Mouse (Mus musculus) intestine, postnatal 0 days (tissue): ENCODE results near the gene Hs6st3. TPM values are rescaled to one million over a fixed set of nuclear protein-coding genes. Genes with fewer than 3 reads are reported as not detected.

Experiments used
- ATAC-seq: fragments of 200-750 bp; cut with Nextera tagmentation; 2 replicates; pipeline ENCODE4 v1.8.0; 2017; ENCODE audit warnings: mild to moderate bottlenecking, moderate TSS enrichment, moderate library complexity
- H3K27ac ChIP-seq: fragments of 300-500 bp; sonication (generic); 2 replicates; pipeline ENCODE4 v1.5.1; 2014; ENCODE audit warnings: mild to moderate bottlenecking, low read depth, low read length, moderate library complexity
- H3K27me3 ChIP-seq: fragments of 300-500 bp; sonication (generic); replicated peaks from 2 replicates; pipeline ENCODE4 v1.6.1; 2014; ENCODE audit warnings: low read length, mixed read lengths; ENCODE audit not compliant: control insufficient read depth, insufficient read depth
- H3K36me3 ChIP-seq: fragments of 300-500 bp; sonication (generic); 2 replicates; pipeline ENCODE4 v1.6.1; 2014; ENCODE audit warnings: mild to moderate bottlenecking, moderate library complexity; ENCODE audit not compliant: control insufficient read depth, insufficient read depth
- H3K4me1 ChIP-seq: fragments of 300-500 bp; sonication (generic); replicated peaks from 2 replicates; pipeline ENCODE4 v1.6.1; 2014; ENCODE audit warnings: antibody characterized with exemption, low read length, mixed read lengths; ENCODE audit not compliant: control insufficient read depth, insufficient read depth
- H3K4me2 ChIP-seq: fragments of 300-500 bp; sonication (generic); replicated peaks from 2 replicates; pipeline ENCODE4 v1.6.1; 2014; ENCODE audit warnings: low read depth, mild to moderate bottlenecking, moderate library complexity
- H3K4me3 ChIP-seq: fragments of 300-500 bp; sonication (generic); 2 replicates; pipeline ENCODE4 v1.5.1; 2014; ENCODE audit warnings: low read depth, low read length
- H3K9ac ChIP-seq: fragments of 300-500 bp; sonication (generic); 2 replicates; pipeline ENCODE4 v1.6.1; 2014; ENCODE audit warnings: mild to moderate bottlenecking, low read depth, low read length
- H3K9me3 ChIP-seq: fragments of 300-500 bp; sonication (generic); 2 replicates; pipeline ENCODE4 v1.6.1; 2016; ENCODE audit warnings: mixed run types; ENCODE audit not compliant: control insufficient read depth
- CTCF ChIP-seq: sonication (generic); IDR thresholded peaks from 2 replicates; pipeline ENCODE4 v1.5.1; 2016; ENCODE audit warnings: low read depth, mild to moderate bottlenecking, control low read depth, antibody characterized with exemption, moderate library complexity
- WGBS: fragments of 180-500 bp; shearing (Covaris S2); extraction: QIAGEN DNeasy Blood & Tissue Kit; methylation state at CpG from one replicate; pipeline ENCODE4 v1.1.7; 2014; 5-methylcytosine and 5-hydroxymethylcytosine counted together
- polyA plus RNA-seq: library from polyadenylated mRNA; unstranded; fragments of >200 nt; fragmentation: Nextera tagmentation; extraction: Ambion mirVana; gene quantifications from 2 replicates; pipeline ENCODE4 v1.2.1, GENCODE M21; 2015

Hs6st3 gene
- polyA plus RNA-seq, 1 experiment from 2014 or later, result not detected

DNA sequence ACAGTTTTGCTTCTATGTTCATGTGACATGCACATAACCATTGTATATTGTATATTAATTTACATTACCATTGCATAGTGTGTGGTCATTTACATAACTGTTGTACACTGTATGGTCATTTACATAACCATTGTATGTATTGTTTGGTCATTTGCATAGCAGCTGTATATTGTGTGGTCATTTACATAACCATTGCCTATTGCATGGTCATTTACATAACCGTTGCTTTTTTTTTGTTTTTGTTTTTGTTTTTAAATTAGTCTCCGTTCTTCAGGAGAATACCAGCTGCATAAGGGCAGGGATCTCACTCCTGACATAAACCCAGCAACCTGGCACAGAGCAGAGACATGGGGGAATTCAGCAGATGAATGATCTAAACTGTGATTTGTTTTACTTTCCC, 95.5 kb downstream of the Hs6st3 start:
- no peak overlapping the region for H3K4me3 ChIP-seq
- H3K4me1 ChIP-seq, result no peaks in the 10 kb centered on the region
- no peaks in the 10 kb centered on the region for H3K27me3 ChIP-seq
- TF ChIP-seq CTCF, result no peak
- no peak overlapping the region for H3K27ac ChIP-seq
- WGBS, result 89% methylated on average over 2 of the region's 2 CpGs
- ATAC-seq, result no peak
- H3K9ac ChIP-seq, result no peak overlapping the region
- H3K4me2 ChIP-seq, result no peak overlapping the region
- no peaks in the 10 kb centered on the region for H3K36me3 ChIP-seq
- no peaks in the 10 kb centered on the region for H3K9me3 ChIP-seq

DNA sequence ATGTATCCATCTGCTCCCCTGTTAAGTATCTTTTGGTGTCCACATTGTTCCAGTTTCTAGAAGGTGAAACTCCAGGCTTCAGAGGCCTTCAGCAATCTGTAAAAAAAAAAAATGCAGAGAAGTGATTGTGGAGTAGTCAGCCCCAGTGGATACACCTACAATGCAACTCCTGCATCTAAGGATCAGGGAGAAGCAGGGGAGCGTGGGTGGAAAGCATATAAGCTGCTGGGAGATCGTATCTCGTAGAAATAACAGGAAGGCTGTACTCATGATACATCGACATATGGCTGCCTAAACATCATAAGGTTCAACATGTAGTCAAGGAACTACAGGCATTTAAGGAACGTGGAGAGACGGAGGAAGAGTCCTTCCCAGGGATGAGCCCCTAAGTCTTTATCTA, 109.0 kb downstream of the Hs6st3 start:
- Histone ChIP-seq H3K27me3 (no peaks in the 10 kb centered on the region), H3K27ac (no peak overlapping the region), H3K4me1 (no peaks in the 10 kb centered on the region), H3K9ac (no peak overlapping the region), H3K36me3 (no peaks in the 10 kb centered on the region), H3K4me3 (no peak overlapping the region), H3K4me2 (no peak overlapping the region), H3K9me3 (no peaks in the 10 kb centered on the region)
- no peak for ATAC-seq
- TF ChIP-seq CTCF, result no peak
- WGBS, result 90% methylated on average over 6 of the region's 6 CpGs

DNA sequence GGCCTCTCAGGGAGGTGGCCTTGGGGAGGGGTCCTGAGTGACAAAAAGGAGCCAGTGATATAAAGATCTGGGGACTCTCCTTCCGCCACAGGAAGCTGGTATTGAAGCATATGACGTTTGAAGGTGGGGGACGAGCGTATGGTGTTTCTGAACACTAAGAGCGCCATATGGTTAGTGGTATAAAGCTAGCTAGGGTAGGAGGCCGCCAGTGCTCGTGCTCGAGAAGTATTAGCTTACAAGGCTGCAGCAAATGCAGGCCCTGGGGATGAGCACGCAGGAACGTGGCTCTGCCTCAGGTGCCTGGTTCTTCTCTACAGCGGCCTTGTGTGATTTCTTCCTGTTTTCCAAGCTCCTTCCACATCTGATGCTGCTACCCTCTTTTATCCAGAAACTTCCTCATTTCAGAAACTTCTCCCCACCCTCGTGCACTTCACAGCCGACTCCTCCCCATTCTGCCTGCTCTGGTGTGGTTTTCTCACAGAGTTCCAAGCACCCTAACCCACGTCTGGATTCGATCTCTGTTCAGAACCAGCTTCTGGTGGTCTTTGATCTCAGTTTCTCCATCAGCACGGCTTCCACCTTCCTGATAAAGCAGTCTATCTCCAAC, 110.0 kb downstream of the Hs6st3 start:
- Histone ChIP-seq H3K27me3 (no peaks in the 10 kb centered on the region), H3K4me1 (no peaks in the 10 kb centered on the region), H3K9ac (no peak overlapping the region), H3K27ac (no peak overlapping the region), H3K4me2 (no peak overlapping the region), H3K36me3 (no peaks in the 10 kb centered on the region), H3K9me3 (no peaks in the 10 kb centered on the region), H3K4me3 (no peak overlapping the region)
- no peak for TF ChIP-seq CTCF
- no peak for ATAC-seq
- 83% methylated on average over 16 of the region's 16 CpGs for WGBS

DNA sequence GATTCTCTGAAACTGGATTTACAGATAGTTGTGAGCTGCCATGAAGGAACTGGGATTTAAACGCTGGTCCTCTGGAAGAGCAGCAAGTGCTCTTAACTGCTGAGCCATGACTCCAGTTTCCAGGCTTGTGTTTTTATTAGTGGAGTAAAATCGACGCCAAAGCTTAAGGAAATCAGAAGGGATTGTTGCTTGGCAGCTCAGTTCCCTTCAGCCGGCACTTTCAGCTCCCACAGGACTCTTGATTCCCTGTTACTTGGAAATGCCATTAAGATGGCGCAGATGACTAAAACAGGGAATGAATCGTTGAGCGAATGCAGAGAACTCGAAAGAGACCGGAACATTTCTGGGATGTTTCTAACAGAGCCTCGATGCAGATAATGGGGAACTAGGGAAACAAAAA, 112.2 kb downstream of the Hs6st3 start:
- no peaks in the 10 kb centered on the region for H3K36me3 ChIP-seq
- 87% methylated on average over 10 of the region's 10 CpGs for WGBS
- no peak overlapping the region for H3K27ac ChIP-seq
- TF ChIP-seq CTCF, result no peak
- H3K4me3 ChIP-seq, result no peak overlapping the region
- no peak overlapping the region for H3K4me2 ChIP-seq
- no peaks in the 10 kb centered on the region for H3K9me3 ChIP-seq
- no peaks in the 10 kb centered on the region for H3K27me3 ChIP-seq
- no peak overlapping the region for H3K9ac ChIP-seq
- no peaks in the 10 kb centered on the region for H3K4me1 ChIP-seq
- ATAC-seq, result no peak

DNA sequence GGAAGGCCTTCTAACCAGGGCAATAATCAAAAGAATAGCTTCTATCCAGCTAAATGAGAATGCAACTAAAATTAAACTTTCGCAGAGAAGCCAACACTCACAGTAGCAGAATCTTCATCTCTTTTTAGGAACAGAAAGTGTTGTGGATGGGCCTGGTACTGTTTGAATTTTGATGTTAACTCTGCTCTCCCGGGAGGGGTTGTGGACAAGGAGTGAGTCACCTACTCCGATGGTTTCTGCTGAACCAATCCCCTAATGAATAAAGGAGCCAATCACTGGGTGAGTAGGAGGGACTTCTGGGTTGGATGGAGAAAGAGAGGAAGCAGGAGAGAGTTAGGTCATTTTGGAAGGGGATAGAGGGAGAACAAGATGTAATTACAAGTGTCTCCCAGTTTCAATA, 117.3 kb downstream of the Hs6st3 start:
- no peaks in the 10 kb centered on the region for H3K4me1 ChIP-seq
- WGBS, result 73% methylated on average over 3 of the region's 3 CpGs
- ATAC-seq, result no peak

DNA sequence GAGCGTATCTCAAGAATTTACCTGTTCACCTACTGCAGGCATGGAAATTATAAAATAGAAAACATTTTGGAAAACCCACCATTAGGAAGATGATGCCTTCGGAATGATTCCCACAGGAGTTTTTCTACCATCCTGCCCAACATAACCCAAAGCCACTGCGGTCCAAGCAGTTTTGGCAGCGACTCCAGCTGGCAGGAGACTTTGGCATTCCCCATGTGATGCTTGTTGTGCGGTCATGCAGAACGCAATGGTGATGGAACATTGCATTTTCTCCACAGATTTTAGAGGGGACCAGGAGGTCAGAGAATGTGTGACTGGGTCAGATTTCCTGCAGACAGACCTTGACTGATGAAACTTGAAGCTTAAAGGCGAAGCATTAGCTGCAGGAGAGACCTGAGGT, 118.9 kb downstream of the Hs6st3 start:
- Histone ChIP-seq H3K36me3 (no peaks in the 10 kb centered on the region), H3K4me1 (no peaks in the 10 kb centered on the region), H3K9me3 (no peaks in the 10 kb centered on the region), H3K4me2 (no peak overlapping the region), H3K4me3 (no peak overlapping the region), H3K27ac (no peak overlapping the region), H3K9ac (no peak overlapping the region), H3K27me3 (no peaks in the 10 kb centered on the region)
- TF ChIP-seq CTCF, result no peak
- 88% methylated on average over 7 of the region's 7 CpGs for WGBS
- no peak for ATAC-seq

More for the DNA sequence above, 117.3 kb downstream of the Hs6st3 start:
- Histone ChIP-seq H3K27me3 (no peaks in the 10 kb centered on the region), H3K36me3 (no peaks in the 10 kb centered on the region), H3K27ac (no peak overlapping the region), H3K9me3 (no peaks in the 10 kb centered on the region), H3K4me3 (no peak overlapping the region), H3K9ac (no peak overlapping the region), H3K4me2 (no peak overlapping the region)
- no peak for TF ChIP-seq CTCF
